Mouse (Mus musculus) c-Kit-positive CD71-negative TER-119-negative erythroid progenitor cells, embryonic 14.5 days (primary cell): Measurements from ENCODE around the gene 2900026A02Rik.
A peak's percentile ranks its signal among the peaks of the same experiment; 100 is the strongest.

Experiments used
- DNase-seq: peaks from one replicate; pipeline ENCODE4 v3.0.0-alpha.2; 2013; ENCODE audit warnings: low read depth

Gene 2900026A02Rik

GRCm38 (mm10) chr5:113221147-113221865 is at the start of gene 2900026A02Rik:
TSS of gene 2900026A02Rik (minus strand) at chr5:113221236.
- DNase-seq, result peak; percentile 41

DNA sequence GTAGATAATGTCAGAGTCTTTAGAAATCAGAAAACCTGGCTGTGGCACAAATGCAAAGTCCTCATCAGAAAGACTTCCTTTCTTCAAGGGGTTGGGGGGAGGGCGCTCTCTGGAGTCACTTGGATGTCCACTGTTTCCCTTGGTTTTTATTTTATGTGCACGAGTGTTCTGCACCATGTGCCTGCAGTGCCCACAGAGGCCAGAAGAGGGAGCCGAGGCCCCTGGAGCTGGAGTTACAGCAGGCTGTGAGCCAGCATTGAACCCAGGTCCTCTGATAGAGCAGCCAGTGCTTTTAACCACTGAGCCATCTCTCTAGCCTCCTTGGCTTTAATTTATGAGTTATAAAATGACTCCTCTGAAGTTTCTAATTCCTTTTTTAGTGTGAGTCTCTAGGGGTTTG is 49.0 kb upstream of the 2900026A02Rik start:
- DNase-seq, result no peak

DNA sequence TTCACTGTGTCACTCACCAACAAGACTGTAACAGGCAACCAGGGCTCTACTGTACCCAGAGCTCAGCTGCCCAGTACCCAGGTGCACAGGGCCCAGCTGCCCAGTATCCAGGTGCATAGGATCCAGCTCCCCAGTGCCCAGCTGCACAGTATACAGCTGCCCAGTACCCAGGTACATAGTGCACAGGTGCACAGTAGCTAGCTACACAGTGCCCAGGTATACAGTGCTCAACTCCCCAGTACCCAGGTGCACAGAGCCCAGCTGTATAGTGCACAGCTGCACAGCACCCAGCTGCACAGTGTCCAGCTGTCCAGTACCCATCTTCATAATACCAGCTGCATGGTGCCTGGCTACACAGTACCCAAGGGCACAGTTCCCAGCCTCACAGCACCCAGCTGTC is 47.2 kb upstream of the 2900026A02Rik start:
- no peak for DNase-seq

DNA sequence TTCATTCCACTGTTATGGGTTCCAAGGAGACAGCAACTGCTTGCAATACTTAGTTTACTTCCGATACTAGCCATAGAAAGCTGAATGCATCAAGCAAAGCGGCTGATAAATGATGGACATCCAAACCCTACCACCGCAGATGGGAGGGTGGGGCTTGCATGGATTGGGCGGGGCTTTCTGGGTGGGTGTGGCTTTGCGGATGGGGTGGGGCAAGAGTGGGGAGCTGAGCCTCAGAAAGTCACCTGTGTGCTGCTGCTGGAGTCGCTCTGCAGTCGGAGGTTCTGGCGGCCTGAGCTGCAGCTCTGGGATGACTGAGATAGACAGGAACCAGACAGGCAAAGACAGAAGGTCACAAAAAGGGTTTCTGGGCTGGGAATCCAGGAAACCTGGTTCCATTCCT is 44.6 kb upstream of the 2900026A02Rik start:
- no peak for DNase-seq

DNA sequence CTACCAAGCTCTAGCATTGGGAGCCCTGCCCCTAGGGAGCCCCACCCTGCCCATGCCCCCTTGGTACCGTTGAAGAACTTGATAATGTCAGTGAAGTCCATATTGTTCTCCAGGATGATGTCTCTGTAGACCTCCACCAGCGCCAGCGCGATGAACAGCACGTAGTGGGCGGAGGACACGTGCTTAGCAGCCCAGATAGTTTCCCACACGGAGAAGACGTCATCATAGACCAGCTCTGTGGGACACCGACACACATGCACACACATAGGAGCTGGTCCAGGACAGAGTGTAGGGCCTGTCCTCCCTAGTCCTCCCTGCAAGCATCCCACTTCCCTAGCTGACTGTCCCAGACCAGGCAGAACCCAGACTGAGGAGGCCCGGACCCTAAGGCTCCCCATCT is 29.8 kb upstream of the 2900026A02Rik start:
- no peak for DNase-seq

- DNase-seq, result no peak
These were observed 28.4 kb upstream of the 2900026A02Rik start for GRCm38 (mm10) chr5:113249263-113249930.

- no peak for DNase-seq
These were observed 9.2 kb upstream of the 2900026A02Rik start for GRCm38 (mm10) chr5:113230196-113230595.

DNA sequence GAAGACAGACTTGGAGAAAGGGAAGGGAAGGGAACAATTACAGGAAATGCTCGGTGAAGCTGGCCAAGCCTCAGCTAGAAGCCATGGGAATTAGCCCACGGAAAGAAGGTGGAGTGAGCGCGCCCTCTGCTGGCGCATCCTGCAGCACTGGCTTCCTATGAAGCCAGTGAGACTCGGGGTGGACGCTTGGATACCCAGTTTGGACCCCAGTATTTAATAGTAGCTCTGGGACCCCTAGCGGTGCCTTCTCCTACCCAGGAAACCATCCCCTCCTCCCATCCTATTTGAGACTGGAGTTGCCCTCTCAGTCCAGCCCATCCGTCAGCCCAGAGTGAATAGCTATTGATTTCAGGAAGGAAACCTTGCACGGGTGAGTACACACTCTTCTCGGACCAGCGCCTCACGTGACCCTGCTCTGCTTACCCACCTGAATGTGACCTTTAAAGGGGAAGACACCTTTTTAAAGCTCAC is 5.6 kb upstream of the 2900026A02Rik start, which contains the start of gene Tmem211:
Tmem211 (plus strand) TSS at position 278 of the 471 bp plus-strand sequence.
- peak; percentile 57 for DNase-seq

DNA sequence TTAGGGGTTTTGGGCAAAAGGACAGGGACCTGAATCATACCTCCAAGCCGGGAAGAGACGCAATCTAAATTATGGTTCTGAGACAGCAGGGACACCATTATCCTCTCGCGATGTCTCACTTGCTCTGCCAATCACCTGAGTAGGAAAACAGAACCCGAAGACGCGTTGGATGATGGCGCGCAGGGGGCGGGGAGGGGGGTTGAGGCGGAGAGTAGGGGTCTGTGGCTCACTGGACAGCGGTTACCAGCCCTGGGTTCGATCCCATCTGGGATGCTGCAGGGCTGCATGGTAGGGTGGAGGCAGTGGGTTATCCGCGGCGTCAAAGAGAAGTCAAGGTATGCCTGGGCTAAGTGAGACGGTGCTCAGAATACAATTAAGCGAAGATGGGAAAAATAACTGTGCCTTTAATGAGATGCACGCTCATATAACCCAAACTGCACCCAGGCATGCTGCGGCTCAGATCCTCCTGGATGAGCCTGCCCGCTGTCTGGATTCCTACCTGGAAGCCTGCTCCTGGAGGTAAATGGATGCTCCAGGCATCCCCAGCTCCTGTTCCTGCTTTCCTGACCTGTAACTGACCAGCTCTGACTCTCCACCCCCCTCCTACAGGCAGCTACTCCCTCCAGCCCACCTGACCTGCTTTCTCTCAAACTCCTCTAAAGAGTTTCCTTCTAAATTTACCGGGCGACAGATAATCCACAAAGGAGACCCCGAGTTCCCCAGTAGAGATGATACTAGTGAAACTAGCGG is 4.8 kb upstream of the 2900026A02Rik start:
- no peak for DNase-seq

DNA sequence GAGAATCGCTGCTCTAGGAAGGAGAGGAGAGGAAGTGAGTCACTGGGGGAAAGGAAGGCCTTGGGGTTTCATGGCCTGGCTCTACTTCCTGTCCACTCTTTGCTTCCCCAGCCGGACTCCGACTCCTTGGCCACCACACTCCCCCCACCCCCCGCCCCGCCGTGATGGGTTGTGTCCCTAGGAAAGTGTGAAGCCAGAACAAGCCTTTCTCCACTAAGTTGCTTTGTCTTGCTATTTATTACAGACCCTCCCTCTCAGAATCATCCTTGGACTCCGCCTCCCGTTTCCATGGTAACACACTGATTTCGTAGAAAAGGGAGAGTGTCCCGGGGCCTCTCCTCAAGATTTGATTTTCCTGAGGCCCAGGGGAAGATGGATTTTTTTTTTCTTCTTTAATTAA is 4.2 kb upstream of the 2900026A02Rik start:
- no peak for DNase-seq

GRCm38 (mm10) chr5:113223888-113224287 is 2.9 kb upstream of the 2900026A02Rik start:
- no peak for DNase-seq

GRCm38 (mm10) chr5:113220383-113221146 is 471 bp downstream of the 2900026A02Rik start:
- no peak for DNase-seq

DNA sequence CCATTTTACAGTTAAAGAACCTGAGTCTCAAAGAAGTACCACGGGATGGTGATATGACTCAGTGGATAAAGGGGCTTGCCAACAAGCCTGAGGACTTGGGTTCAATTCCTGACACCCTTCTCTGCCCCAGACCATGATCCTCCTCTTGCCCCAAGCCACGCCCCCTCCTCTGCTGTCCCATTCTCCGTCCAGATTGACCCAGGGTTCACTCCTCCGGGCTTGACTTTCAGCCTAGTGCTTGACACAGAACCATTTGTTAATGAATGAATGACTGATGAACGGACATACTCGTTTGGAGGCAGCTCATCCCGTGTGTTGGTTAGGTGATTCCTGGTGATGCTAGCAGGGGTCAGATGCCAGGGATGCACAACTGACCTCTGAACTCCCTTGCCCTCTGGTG is 1.2 kb downstream of the 2900026A02Rik start:
- no peak for DNase-seq

DNA sequence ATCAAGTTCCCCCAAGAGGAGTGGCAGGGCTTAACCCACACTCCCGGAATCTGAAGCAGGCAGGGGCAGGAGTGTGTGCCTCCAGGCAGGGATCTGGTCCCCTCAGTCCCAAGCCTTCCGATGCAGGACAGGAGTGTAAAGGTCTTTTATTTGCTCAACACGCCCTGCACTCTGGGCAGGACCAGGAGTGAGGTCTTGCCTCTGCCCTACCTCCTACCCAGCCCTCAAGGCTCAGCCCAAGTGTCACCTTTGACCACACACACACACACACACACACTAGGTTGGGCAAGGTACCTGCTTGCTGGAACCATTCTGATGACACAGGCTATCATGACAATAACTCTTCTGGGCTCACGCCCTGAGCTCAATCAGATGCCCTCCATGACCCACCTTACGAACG is 1.6 kb downstream of the 2900026A02Rik start:
- DNase-seq, result no peak

- DNase-seq, result no peak
These were observed 2.3 kb downstream of the 2900026A02Rik start for GRCm38 (mm10) chr5:113218617-113219235.

- DNase-seq, result no peak
These were observed 4.0 kb downstream of the 2900026A02Rik start for GRCm38 (mm10) chr5:113217076-113217475.

- DNase-seq, result no peak
These were observed 4.6 kb downstream of the 2900026A02Rik start for GRCm38 (mm10) chr5:113216328-113216960.

DNA sequence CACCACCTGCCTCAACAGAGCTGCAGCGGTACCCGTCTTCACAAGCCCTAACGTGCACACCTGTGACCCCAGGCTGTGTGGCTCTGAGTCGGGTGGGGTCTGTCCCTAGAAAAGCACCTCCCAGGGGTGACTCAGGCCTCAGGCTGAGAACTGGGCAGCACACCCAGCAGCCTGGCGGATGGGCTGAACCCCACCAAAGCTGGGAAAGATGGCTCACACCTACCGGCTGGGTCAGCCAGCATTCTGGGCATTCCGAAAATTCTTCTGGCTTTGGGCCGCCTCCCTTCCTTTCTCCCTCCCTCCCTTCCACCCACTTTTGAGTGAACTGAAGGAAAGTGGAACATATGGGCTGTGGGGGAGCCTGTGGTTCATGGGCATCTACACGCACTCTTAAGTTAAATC is 5.4 kb downstream of the 2900026A02Rik start:
- no peak for DNase-seq

- DNase-seq, result no peak
These were observed 6.6 kb downstream of the 2900026A02Rik start for GRCm38 (mm10) chr5:113214455-113214854.

- no peak for DNase-seq
These were observed 7.0 kb downstream of the 2900026A02Rik start for GRCm38 (mm10) chr5:113214041-113214440.
